Mouse (Mus musculus): ENCODE results near the gene Hacl1. TPM values are rescaled to one million over a fixed set of nuclear protein-coding genes. Genes with fewer than 3 reads are reported as not detected.
A peak's percentile ranks its signal among the peaks of the same experiment; 100 is the strongest.

The Hacl1 gene
- polyA plus RNA-seq, 1 experiment, result 4.3 TPM

DNA sequence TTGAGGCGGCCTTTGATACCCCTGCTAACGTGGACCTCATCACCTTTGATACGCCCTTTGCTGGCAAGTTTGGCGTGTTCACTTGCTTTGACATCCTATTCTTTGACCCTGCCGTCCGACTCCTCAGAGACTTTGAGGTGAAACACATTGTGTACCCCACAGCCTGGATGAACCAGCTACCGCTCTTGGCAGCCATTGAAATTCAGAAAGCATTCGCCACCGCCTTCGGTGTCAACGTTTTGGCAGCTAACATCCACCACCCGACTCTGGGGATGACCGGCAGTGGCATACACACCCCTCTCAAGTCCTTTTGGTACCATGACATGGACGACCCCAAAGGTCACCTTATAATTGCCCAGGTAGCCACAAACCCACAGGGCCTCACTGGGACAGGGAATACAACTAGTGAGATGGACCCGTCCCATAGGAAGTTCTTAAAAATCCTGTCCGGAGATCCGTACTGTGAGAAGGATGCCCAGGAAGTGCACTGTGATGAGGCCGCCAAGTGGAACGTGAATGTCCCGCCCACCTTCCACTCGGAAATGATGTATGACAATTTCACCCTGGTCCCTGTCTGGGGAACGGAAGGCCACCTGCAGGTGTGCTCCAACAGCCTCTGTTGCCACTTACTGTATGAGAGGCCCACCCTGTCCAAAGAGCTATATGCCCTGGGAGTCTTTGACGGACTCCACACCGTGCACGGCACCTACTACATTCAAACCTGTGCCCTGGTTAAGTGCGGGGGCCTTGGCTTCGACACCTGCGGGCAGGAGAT lies 26.0 kb upstream of the Hacl1 start:
- no peak overlapping the region for H3K4me3 ChIP-seq (ENCODE audit: low read depth, low read length)
- no peak overlapping the region for H3K27ac ChIP-seq (ENCODE audit: insufficient read depth, low read depth, low read length)
- H3K4me1 ChIP-seq (ENCODE audit: control insufficient read depth, insufficient read depth, insufficient read length, low read length), result peaks cover 20% of the 10 kb centered on the region
- no peaks in the 10 kb centered on the region for H3K27me3 ChIP-seq (ENCODE audit: control insufficient read depth, insufficient read depth, low read length)
- 95% methylated on average over 28 of the region's 28 CpGs for WGBS
- TF ChIP-seq CTCF (IDR thresholded peaks at IDR 0.05; ENCODE audit: extremely low read depth, insufficient read length, insufficient replicate concordance, low read depth, low read length) (no peak), POLR2A (IDR thresholded peaks at IDR 0.05; ENCODE audit: low read depth, low read length) (no peak)
- H3K36me3 ChIP-seq (ENCODE audit: control insufficient read depth, insufficient read depth, low read length), result peaks cover 3% of the 10 kb centered on the region; the same call in 1 of the 2 replicates

DNA sequence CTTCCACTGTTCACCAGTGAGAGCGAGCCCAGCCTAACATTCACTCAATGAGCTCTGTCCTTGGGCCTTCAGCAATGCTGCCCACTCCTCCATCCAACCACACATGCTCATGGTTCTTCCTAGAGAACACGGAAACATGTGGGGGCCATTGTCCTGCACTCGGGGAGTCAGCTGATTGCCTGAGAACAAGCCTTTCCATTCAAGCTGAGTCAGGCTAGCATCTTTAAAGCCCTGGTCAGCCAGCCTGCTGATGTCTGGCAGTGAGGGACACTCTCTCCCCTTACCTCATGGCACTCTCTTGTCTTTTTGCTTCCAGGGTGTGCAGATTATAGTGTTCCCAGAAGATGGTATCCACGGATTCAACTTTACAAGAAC lies 24.5 kb upstream of the Hacl1 start:
- no peak for TF ChIP-seq POLR2A (IDR thresholded peaks at IDR 0.05; ENCODE audit: low read depth, low read length)
- TF ChIP-seq CTCF (IDR thresholded peaks at IDR 0.05; ENCODE audit: extremely low read depth, insufficient read length, insufficient replicate concordance, low read depth, low read length), result no peak
- Histone ChIP-seq H3K4me1 (ENCODE audit: control insufficient read depth, insufficient read depth, insufficient read length, low read length) (peaks cover 21% of the 10 kb centered on the region), H3K27ac (ENCODE audit: insufficient read depth, low read depth, low read length) (peak overlapping the region; percentile 6; the same call in 1 of the 2 replicates)

DNA sequence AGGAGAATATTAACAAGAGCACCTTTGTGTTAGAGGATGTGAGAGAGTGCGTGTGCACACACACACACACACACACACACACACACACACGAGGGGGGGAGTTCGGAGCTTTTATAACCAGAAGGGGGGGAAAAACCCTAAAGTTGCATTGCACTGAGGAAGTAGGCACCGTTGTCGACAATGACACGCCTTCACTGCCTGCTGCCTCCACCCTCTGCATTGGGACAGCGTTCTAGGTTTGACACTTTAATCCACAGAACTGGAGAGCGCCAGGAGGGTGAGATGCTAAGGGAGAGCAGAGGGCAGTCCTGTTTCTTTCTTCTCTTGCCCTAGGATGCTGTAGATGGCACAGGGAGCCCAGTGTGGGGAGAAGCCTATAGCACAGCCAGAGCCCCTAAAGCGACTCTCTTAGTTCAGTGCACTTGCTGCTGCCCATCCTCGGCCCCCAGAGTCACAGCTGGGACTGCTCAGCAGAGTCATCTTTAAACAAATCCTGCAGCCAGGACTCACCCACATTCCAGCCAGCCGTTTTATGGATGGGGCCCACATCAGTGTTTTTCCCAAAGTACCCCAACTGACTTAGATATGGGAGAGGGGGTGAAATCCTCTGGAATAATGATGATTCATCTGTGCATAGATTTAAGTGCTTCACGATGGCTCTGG lies 23.9 kb upstream of the Hacl1 start:
- Histone ChIP-seq H3K4me3 (ENCODE audit: low read depth, low read length) (no peak overlapping the region), H3K27me3 (ENCODE audit: control insufficient read depth, insufficient read depth, low read length) (no peaks in the 10 kb centered on the region), H3K36me3 (ENCODE audit: control insufficient read depth, insufficient read depth, low read length) (peaks cover 3% of the 10 kb centered on the region; the same call in 1 of the 2 replicates), H3K27ac (ENCODE audit: insufficient read depth, low read depth, low read length) (peak overlapping the region; percentile 6; the same call in 1 of the 2 replicates), H3K4me1 (ENCODE audit: control insufficient read depth, insufficient read depth, insufficient read length, low read length) (peaks cover 21% of the 10 kb centered on the region)
- TF ChIP-seq CTCF (IDR thresholded peaks at IDR 0.05; ENCODE audit: extremely low read depth, insufficient read length, insufficient replicate concordance, low read depth, low read length), result no peak
- TF ChIP-seq POLR2A (IDR thresholded peaks at IDR 0.05; ENCODE audit: low read depth, low read length), result no peak
- WGBS, result 49% methylated on average over 12 of the region's 12 CpGs

More for the DNA sequence above, 24.5 kb upstream of the Hacl1 start:
- WGBS, result 80% methylated on average over 4 of the region's 4 CpGs
- peaks cover 3% of the 10 kb centered on the region; the same call in 1 of the 2 replicates for H3K36me3 ChIP-seq (ENCODE audit: control insufficient read depth, insufficient read depth, low read length)
- H3K27me3 ChIP-seq (ENCODE audit: control insufficient read depth, insufficient read depth, low read length), result no peaks in the 10 kb centered on the region
- H3K4me3 ChIP-seq (ENCODE audit: low read depth, low read length), result no peak overlapping the region

- TF ChIP-seq CTCF (IDR thresholded peaks at IDR 0.05; ENCODE audit: extremely low read depth, insufficient read length, insufficient replicate concordance, low read depth, low read length), result no peak
- no peak for TF ChIP-seq POLR2A (IDR thresholded peaks at IDR 0.05; ENCODE audit: low read depth, low read length)
- H3K27me3 ChIP-seq (ENCODE audit: control insufficient read depth, insufficient read depth, low read length), result no peaks in the 10 kb centered on the region
- H3K4me1 ChIP-seq (ENCODE audit: control insufficient read depth, insufficient read depth, insufficient read length, low read length), result peaks cover 18% of the 10 kb centered on the region
- 0 out of 2 replicates have a peak overlapping the region, but pooled peaks have one; percentile 86 for H3K27ac ChIP-seq (ENCODE audit: insufficient read depth, low read depth, low read length)
- H3K4me3 ChIP-seq (ENCODE audit: low read depth, low read length), result no peak overlapping the region
- 54% methylated on average over 18 of the region's 18 CpGs for WGBS
- peaks cover 3% of the 10 kb centered on the region; the same call in 1 of the 2 replicates for H3K36me3 ChIP-seq (ENCODE audit: control insufficient read depth, insufficient read depth, low read length)
These were observed 23.2 kb upstream of the Hacl1 start for GRCm38 (mm10) chr14:31664100-31664902.

DNA sequence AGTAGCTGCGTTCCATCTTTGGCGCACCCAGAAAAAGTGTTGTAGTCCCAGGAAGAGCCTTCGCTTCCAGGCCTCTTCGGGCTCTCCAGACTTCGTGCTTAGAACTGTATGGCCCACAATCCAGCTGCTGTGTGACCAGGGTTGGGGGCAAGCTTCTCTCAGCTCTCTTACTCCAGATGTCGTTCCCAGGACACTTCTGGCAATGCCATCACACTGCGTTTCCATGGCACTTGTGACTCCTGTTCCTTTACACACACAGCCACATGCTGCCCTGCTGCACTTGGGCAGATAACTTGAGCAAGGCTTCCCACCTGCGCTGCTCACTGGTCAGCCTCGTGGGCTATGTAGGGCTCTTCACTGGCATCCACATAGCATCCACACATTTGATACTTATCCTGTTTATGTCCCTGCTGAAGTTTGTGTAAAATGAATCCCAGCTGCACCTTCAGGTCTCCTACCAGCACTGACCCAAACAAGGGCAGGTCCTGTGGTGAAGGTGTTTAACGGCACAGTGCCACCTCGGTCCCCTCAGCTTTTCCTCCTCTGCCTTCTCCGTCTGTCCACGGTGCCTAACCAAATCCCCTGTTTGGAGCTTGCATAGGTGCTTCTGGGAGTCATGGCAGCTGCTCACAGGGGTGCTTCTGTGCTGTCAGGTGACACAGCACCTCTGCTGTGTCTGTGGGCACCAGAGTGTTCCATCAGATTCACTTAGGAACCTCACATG lies 22.5 kb upstream of the Hacl1 start:
- WGBS, result 87% methylated on average over 13 of the region's 13 CpGs
- peaks cover 13% of the 10 kb centered on the region; the same call in 1 of the 2 replicates for H3K4me1 ChIP-seq (ENCODE audit: control insufficient read depth, insufficient read depth, insufficient read length, low read length)
- peak overlapping the region; percentile 86 for H3K27ac ChIP-seq (ENCODE audit: insufficient read depth, low read depth, low read length)
- no peak overlapping the region for H3K4me3 ChIP-seq (ENCODE audit: low read depth, low read length)
- H3K27me3 ChIP-seq (ENCODE audit: control insufficient read depth, insufficient read depth, low read length), result no peaks in the 10 kb centered on the region
- TF ChIP-seq CTCF (IDR thresholded peaks at IDR 0.05; ENCODE audit: extremely low read depth, insufficient read length, insufficient replicate concordance, low read depth, low read length), result no peak
- TF ChIP-seq POLR2A (IDR thresholded peaks at IDR 0.05; ENCODE audit: low read depth, low read length), result no peak
- peaks cover 3% of the 10 kb centered on the region; the same call in 1 of the 2 replicates for H3K36me3 ChIP-seq (ENCODE audit: control insufficient read depth, insufficient read depth, low read length)

DNA sequence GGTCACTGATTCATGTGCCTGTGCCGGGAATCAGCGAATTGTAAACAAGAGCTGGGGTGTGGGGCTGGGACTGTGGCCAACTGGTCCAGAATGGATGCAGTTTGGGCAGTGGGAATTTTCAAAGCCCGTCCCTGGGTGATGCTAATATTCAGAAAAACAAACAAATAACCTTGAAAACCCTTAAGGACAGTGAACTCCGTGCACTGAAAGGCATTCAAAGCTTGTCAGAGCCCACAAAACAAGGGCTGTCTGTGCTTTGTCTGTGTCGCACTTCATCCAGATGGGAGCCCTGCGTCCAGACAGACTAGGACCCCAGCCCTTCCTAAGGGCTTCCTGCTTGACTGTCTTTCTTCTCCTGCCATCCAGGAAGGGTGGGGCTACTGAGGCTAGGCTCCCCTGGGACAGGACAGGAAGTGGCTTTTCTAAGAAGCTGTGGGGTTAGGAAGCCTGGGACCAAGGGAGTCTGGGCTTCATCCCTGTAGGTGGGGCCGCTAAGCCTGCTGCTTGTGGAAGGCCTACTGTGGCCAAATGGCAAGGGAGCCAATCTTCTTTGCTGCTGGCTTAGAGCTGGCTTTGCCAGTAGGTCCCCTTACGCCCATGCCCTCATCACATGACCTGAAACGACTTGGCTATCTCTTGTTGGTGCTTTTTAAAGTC lies 21.6 kb upstream of the Hacl1 start:
- H3K27me3 ChIP-seq (ENCODE audit: control insufficient read depth, insufficient read depth, low read length), result no peaks in the 10 kb centered on the region
- TF ChIP-seq POLR2A (IDR thresholded peaks at IDR 0.05; ENCODE audit: low read depth, low read length) (no peak; the same call in 1 of the 2 replicates), CTCF (IDR thresholded peaks at IDR 0.05; ENCODE audit: extremely low read depth, insufficient read length, insufficient replicate concordance, low read depth, low read length) (no peak)
- H3K4me1 ChIP-seq (ENCODE audit: control insufficient read depth, insufficient read depth, insufficient read length, low read length), result peaks cover 13% of the 10 kb centered on the region; the same call in 1 of the 2 replicates
- peak overlapping the region; percentile 58 for H3K4me3 ChIP-seq (ENCODE audit: low read depth, low read length)
- peak overlapping the region; percentile 86 for H3K27ac ChIP-seq (ENCODE audit: insufficient read depth, low read depth, low read length)
- 41% methylated on average over 9 of the region's 9 CpGs for WGBS
- peaks cover 3% of the 10 kb centered on the region; the same call in 1 of the 2 replicates for H3K36me3 ChIP-seq (ENCODE audit: control insufficient read depth, insufficient read depth, low read length)

All from small intestine, adult 2 months (tissue).